9 mouse cellular contexts compared by ENCODE assay signal in genomic region chr17:74341151-74341550, GRCm38 (mm10). TPM values are rescaled to one million over a fixed set of nuclear protein-coding genes. Genes with fewer than 3 reads are reported as not detected.
DNase-seq lines count a peak whose midpoint lies in the region; ATAC-seq lines count a peak whose summit lies in the region.
"Had no signal": no experiment of that assay in that cellular context is flagged by ENCODE, and none has a peak within 500 bp of the region (broad histone marks: within the 10 kb centered on the region; RNA-seq: fewer than 3 reads in every experiment).

No protein-coding gene starts in this region.

- H3K27me3 ChIP-seq in heart, embryonic 16.5 days (ENCODE audit: control insufficient read depth, insufficient read depth, low read length), result no peaks in the 10 kb centered on the region
- H3K27me3 ChIP-seq in hindbrain, embryonic 10.5 days (ENCODE audit: insufficient read depth, poor library complexity, severe bottlenecking), result no peaks in the 10 kb centered on the region
- no peaks in the 10 kb centered on the region for H3K27me3 ChIP-seq in midbrain, embryonic 12.5 days

- H3K36me3 ChIP-seq in heart, embryonic 16.5 days (ENCODE audit: control insufficient read depth, insufficient read depth), result 0 out of 2 replicates have a peak, but pooled peaks cover 3% of the 10 kb centered on the region
- H3K36me3 ChIP-seq in hindbrain, embryonic 10.5 days, result peaks cover 25% of the 10 kb centered on the region
- peaks cover 13% of the 10 kb centered on the region for H3K36me3 ChIP-seq in midbrain, embryonic 12.5 days

- H3K4me1 ChIP-seq in heart, embryonic 16.5 days (ENCODE audit: control insufficient read depth, insufficient read depth, low read length), result peaks cover 25% of the 10 kb centered on the region
- peaks cover 37% of the 10 kb centered on the region for H3K4me1 ChIP-seq in hindbrain, embryonic 10.5 days (replicated peaks)
- H3K4me1 ChIP-seq in midbrain, embryonic 12.5 days, result peaks cover 32% of the 10 kb centered on the region

- no peak overlapping the region for H3K4me3 ChIP-seq in heart, embryonic 16.5 days (ENCODE audit: low read length)
- H3K4me3 ChIP-seq in hindbrain, embryonic 10.5 days, result peak overlapping the region; percentile 76
- H3K4me3 ChIP-seq in midbrain, embryonic 12.5 days, result peak overlapping the region; percentile 99

- no peak for DNase-seq in heart, adult 8-10 months (ENCODE audit: low spot score)
- DNase-seq in embryo, embryonic 11 days, result peak; percentile 41
- DNase-seq in hindbrain, embryonic 10.5 days (ENCODE audit: low spot score), result no peak
- no peak for DNase-seq in thymus, postnatal 0 days (ENCODE audit: low spot score)
- no peak for DNase-seq in cerebellum, postnatal 4 days (ENCODE audit: low spot score in 2 of 2)
- no peak for DNase-seq in ovary, postnatal 10 days (ENCODE audit: low spot score)
- DNase-seq: adrenal gland, postnatal 25 days had no signal

- no peak overlapping the region for H3K9ac ChIP-seq in heart, embryonic 16.5 days (ENCODE audit: low read length)
- H3K9ac ChIP-seq in midbrain, embryonic 12.5 days (replicated peaks), result no peak overlapping the region

- ATAC-seq in heart, embryonic 16.5 days (replicated peaks; ENCODE audit: extremely low read depth, insufficient read depth, low FRiP score), result no peak
- ATAC-seq in midbrain, embryonic 12.5 days (ENCODE audit: low FRiP score, low read depth), result no peak

- 65% methylated on average over 5 of the region's 5 CpGs for WGBS in heart, embryonic 16.5 days
- WGBS in hindbrain, embryonic 10.5 days, result 56% methylated on average over 5 of the region's 5 CpGs
- WGBS in midbrain, embryonic 12.5 days, result 43% methylated on average over 5 of the region's 5 CpGs

- H3K9me3 ChIP-seq in heart, embryonic 16.5 days (replicated peaks; ENCODE audit: control insufficient read depth, low read length), result no peaks in the 10 kb centered on the region
- H3K9me3 ChIP-seq in hindbrain, embryonic 10.5 days, result no peaks in the 10 kb centered on the region
- H3K9me3 ChIP-seq in midbrain, embryonic 12.5 days, result no peaks in the 10 kb centered on the region

- H3K4me2 ChIP-seq in heart, embryonic 16.5 days (ENCODE audit: low read depth, low read length), result peak overlapping the region; percentile 30; the same call in 1 of the 2 replicates
- peak overlapping the region; percentile 69 for H3K4me2 ChIP-seq in midbrain, embryonic 12.5 days (replicated peaks)

- H3K27ac ChIP-seq in heart, embryonic 16.5 days (ENCODE audit: low read length), result no peak overlapping the region
- H3K27ac ChIP-seq in hindbrain, embryonic 10.5 days, result no peak overlapping the region
- H3K27ac ChIP-seq in midbrain, embryonic 12.5 days (replicated peaks), result no peak overlapping the region

RNA-seq across cellular contexts. Expression of gene Spast, which starts 2.4 kb away (rescaled TPM):
- polyA plus RNA-seq in heart, embryonic 16.5 days (2015; fragmentation: Nextera tagmentation; extraction: Ambion mirVana), result 9.1 and 9.4 TPM in 2 replicates
- 10 to 100 TPM; 25.0 to 31.7 (median 27.7) TPM for total RNA-seq in heart, adult 8-10 months (2022)
- 16.4 and 16.8 TPM in 2 replicates for polyA plus RNA-seq in hindbrain, embryonic 10.5 days (2016; fragmentation: Nextera tagmentation; extraction: Ambion mirVana)
- polyA plus RNA-seq in midbrain, embryonic 12.5 days (2016; fragmentation: Nextera tagmentation; extraction: Ambion mirVana), result 41.1 and 46.8 TPM in 2 replicates
- polyA plus RNA-seq in thymus, postnatal 0 days (2015; fragmentation: Nextera tagmentation; extraction: Ambion mirVana), result 14.9 and 15.8 TPM in 2 replicates

RNA-seq across cellular contexts. Expression of gene Dpy30, which starts 17.4 kb away (rescaled TPM):
- 184 and 188 TPM in 2 replicates for polyA plus RNA-seq in heart, embryonic 16.5 days (2015; fragmentation: Nextera tagmentation; extraction: Ambion mirVana)
- 10 to 100 TPM; 37.8 to 53.1 (median 42.6) TPM for total RNA-seq in heart, adult 8-10 months (2022)
- polyA plus RNA-seq in hindbrain, embryonic 10.5 days (2016; fragmentation: Nextera tagmentation; extraction: Ambion mirVana), result 266 and 284 TPM in 2 replicates
- polyA plus RNA-seq in midbrain, embryonic 12.5 days (2016; fragmentation: Nextera tagmentation; extraction: Ambion mirVana), result 226 and 239 TPM in 2 replicates
- 289 and 316 TPM in 2 replicates for polyA plus RNA-seq in thymus, postnatal 0 days (2015; fragmentation: Nextera tagmentation; extraction: Ambion mirVana)

RNA-seq across cellular contexts. Expression of gene Memo1, which starts 45.8 kb away (rescaled TPM):
- polyA plus RNA-seq in heart, embryonic 16.5 days (2015; fragmentation: Nextera tagmentation; extraction: Ambion mirVana), result 71.4 and 72.2 TPM in 2 replicates
- total RNA-seq in heart, adult 8-10 months (2022), result 10 to 100 TPM; 59.3 to 63.2 (median 61.2) TPM
- polyA plus RNA-seq in hindbrain, embryonic 10.5 days (2016; fragmentation: Nextera tagmentation; extraction: Ambion mirVana), result 76.8 and 86.9 TPM in 2 replicates
- polyA plus RNA-seq in midbrain, embryonic 12.5 days (2016; fragmentation: Nextera tagmentation; extraction: Ambion mirVana), result 71.1 and 72.1 TPM in 2 replicates
- polyA plus RNA-seq in thymus, postnatal 0 days (2015; fragmentation: Nextera tagmentation; extraction: Ambion mirVana), result 95.1 and 98.0 TPM in 2 replicates

RNA-seq across cellular contexts. Expression of gene Slc30a6, which starts 54.3 kb away (rescaled TPM):
- polyA plus RNA-seq in heart, embryonic 16.5 days (2015; fragmentation: Nextera tagmentation; extraction: Ambion mirVana), result 25.9 and 26.7 TPM in 2 replicates
- 10 to 100 TPM in 2 of 4 experiments, 1 to 10 TPM in 2; 8.3 to 10.9 (median 9.9) TPM for total RNA-seq in heart, adult 8-10 months (2022)
- 28.4 and 33.8 TPM in 2 replicates for polyA plus RNA-seq in hindbrain, embryonic 10.5 days (2016; fragmentation: Nextera tagmentation; extraction: Ambion mirVana)
- polyA plus RNA-seq in midbrain, embryonic 12.5 days (2016; fragmentation: Nextera tagmentation; extraction: Ambion mirVana), result 28.7 and 30.0 TPM in 2 replicates
- polyA plus RNA-seq in thymus, postnatal 0 days (2015; fragmentation: Nextera tagmentation; extraction: Ambion mirVana), result 29.1 and 30.5 TPM in 2 replicates
